Mouse (Mus musculus): ENCODE measurements around the gene Atp8b4. TPM values are rescaled to one million over a fixed set of nuclear protein-coding genes. Genes with fewer than 3 reads are reported as not detected.
"Not testable (repeated sequence)": the region's sequence is repeated elsewhere in the genome, so short reads cannot be mapped to it uniquely, and the experiment has no call there.

Gene Atp8b4
- polyA plus RNA-seq (2015; fragmentation: Nextera tagmentation; extraction: Ambion mirVana) = 0.95 and 1.3 TPM in 2 replicates

GRCm38 (mm10) chr2:126500521-126500920 lies at the start of gene Atp8b4:
TSS of gene Atp8b4 (minus strand) at chr2:126500674.
- Histone ChIP-seq H3K27me3 (replicated peaks) (no peaks in the 10 kb centered on the region), H3K9ac (no peak within 1 kb of the TSS)
- 85% methylated on average over 6 of the region's 6 CpGs for WGBS

GRCm38 (mm10) chr2:126549681-126550080 lies 49.2 kb upstream of the Atp8b4 start:
- H3K36me3 ChIP-seq = no peaks in the 10 kb centered on the region
- no peak overlapping the region for H3K27ac ChIP-seq
- no peak overlapping the region for H3K4me3 ChIP-seq (replicated peaks)
- H3K4me2 ChIP-seq = no peak overlapping the region
- ATAC-seq (ENCODE audit: insufficient read depth, low FRiP score, low read depth) = no peak
- H3K9ac ChIP-seq = no peak overlapping the region
- 67% methylated on average over 7 of the region's 7 CpGs for WGBS
- H3K27me3 ChIP-seq (replicated peaks) = peaks cover 34% of the 10 kb centered on the region
- H3K4me1 ChIP-seq = peaks cover 10% of the 10 kb centered on the region; the same call in 1 of the 2 replicates
- no peaks in the 10 kb centered on the region for H3K9me3 ChIP-seq

More at GRCm38 (mm10) chr2:126500521-126500920, at the start of gene Atp8b4:
- Histone ChIP-seq H3K4me1 (no peaks in the 10 kb centered on the region), H3K4me3 (replicated peaks) (no peak within 1 kb of the TSS), H3K27ac (no peak within 1 kb of the TSS), H3K4me2 (no peak within 1 kb of the TSS), H3K9me3 (no peaks in the 10 kb centered on the region), H3K36me3 (no peaks in the 10 kb centered on the region)
- no peak for ATAC-seq (ENCODE audit: insufficient read depth, low FRiP score, low read depth)

- H3K27me3 ChIP-seq (replicated peaks) = peaks cover 7% of the 10 kb centered on the region
- H3K9me3 ChIP-seq = no peaks in the 10 kb centered on the region
- no peak overlapping the region for H3K4me2 ChIP-seq
- WGBS = 65% methylated on average over 3 of the region's 3 CpGs
- no peak for ATAC-seq (ENCODE audit: insufficient read depth, low FRiP score, low read depth)
- no peak overlapping the region for H3K27ac ChIP-seq
- no peaks in the 10 kb centered on the region for H3K4me1 ChIP-seq
- no peaks in the 10 kb centered on the region for H3K36me3 ChIP-seq
- H3K4me3 ChIP-seq (replicated peaks) = no peak overlapping the region
- no peak overlapping the region for H3K9ac ChIP-seq
These were observed 45.9 kb upstream of the Atp8b4 start for GRCm38 (mm10) chr2:126546392-126546791.

GRCm38 (mm10) chr2:126545297-126545696 lies 44.8 kb upstream of the Atp8b4 start:
- no peak for ATAC-seq (ENCODE audit: insufficient read depth, low FRiP score, low read depth)
- Histone ChIP-seq H3K27ac (no peak overlapping the region), H3K4me3 (replicated peaks) (no peak overlapping the region), H3K4me2 (no peak overlapping the region), H3K9me3 (no peaks in the 10 kb centered on the region), H3K9ac (no peak overlapping the region), H3K27me3 (replicated peaks) (no peaks in the 10 kb centered on the region), H3K4me1 (no peaks in the 10 kb centered on the region), H3K36me3 (no peaks in the 10 kb centered on the region)
- WGBS = 52% methylated on average over 5 of the region's 5 CpGs

- H3K27me3 ChIP-seq (replicated peaks) = no peaks in the 10 kb centered on the region
- H3K36me3 ChIP-seq = no peaks in the 10 kb centered on the region
- ATAC-seq (ENCODE audit: insufficient read depth, low FRiP score, low read depth) = no peak
- H3K9me3 ChIP-seq = no peaks in the 10 kb centered on the region
- no peak overlapping the region for H3K4me3 ChIP-seq (replicated peaks)
- WGBS = 81% methylated on average over 5 of the region's 5 CpGs
- H3K4me2 ChIP-seq = no peak overlapping the region
- H3K4me1 ChIP-seq = no peaks in the 10 kb centered on the region
- no peak overlapping the region for H3K27ac ChIP-seq
- H3K9ac ChIP-seq = no peak overlapping the region
These were observed 41.7 kb upstream of the Atp8b4 start for GRCm38 (mm10) chr2:126542211-126542610.

- H3K9me3 ChIP-seq = no peaks in the 10 kb centered on the region
- H3K4me3 ChIP-seq (replicated peaks) = no peak overlapping the region
- H3K9ac ChIP-seq = no peak overlapping the region
- 77% methylated on average over 6 of the region's 6 CpGs for whole genome bisulfite sequencing
- no peak overlapping the region for H3K4me2 ChIP-seq
- H3K27ac ChIP-seq = no peak overlapping the region
- no peaks in the 10 kb centered on the region for H3K4me1 ChIP-seq
- no peaks in the 10 kb centered on the region for H3K27me3 ChIP-seq (replicated peaks)
- no peak for ATAC-seq (ENCODE audit: insufficient read depth, low FRiP score, low read depth)
- H3K36me3 ChIP-seq = no peaks in the 10 kb centered on the region
These were observed 40.0 kb upstream of the Atp8b4 start for GRCm38 (mm10) chr2:126540390-126540925.

- ATAC-seq (ENCODE audit: insufficient read depth, low FRiP score, low read depth) = no peak
- Histone ChIP-seq H3K4me3 (replicated peaks) (no peak overlapping the region), H3K9me3 (no peaks in the 10 kb centered on the region)
These were observed 37.2 kb upstream of the Atp8b4 start for GRCm38 (mm10) chr2:126537654-126538053.

GRCm38 (mm10) chr2:126530581-126530980 lies 30.1 kb upstream of the Atp8b4 start:
- Histone ChIP-seq H3K9me3 (no peaks in the 10 kb centered on the region), H3K4me3 (replicated peaks) (no peak overlapping the region), H3K27me3 (replicated peaks) (no peaks in the 10 kb centered on the region), H3K4me2 (no peak overlapping the region), H3K4me1 (no peaks in the 10 kb centered on the region), H3K9ac (no peak overlapping the region), H3K27ac (no peak overlapping the region), H3K36me3 (no peaks in the 10 kb centered on the region)
- 74% methylated on average over 3 of the region's 3 CpGs for WGBS
- no peak for ATAC-seq (ENCODE audit: insufficient read depth, low FRiP score, low read depth)

More at GRCm38 (mm10) chr2:126537654-126538053, 37.2 kb upstream of the Atp8b4 start:
- H3K36me3 ChIP-seq = no peaks in the 10 kb centered on the region
- no peaks in the 10 kb centered on the region for H3K4me1 ChIP-seq
- no peaks in the 10 kb centered on the region for H3K27me3 ChIP-seq (replicated peaks)
- H3K4me2 ChIP-seq = no peak overlapping the region
- no peak overlapping the region for H3K9ac ChIP-seq
- H3K27ac ChIP-seq = no peak overlapping the region

GRCm38 (mm10) chr2:126527461-126527860 lies 27.0 kb upstream of the Atp8b4 start:
- H3K4me1 ChIP-seq = no peaks in the 10 kb centered on the region
- H3K9ac ChIP-seq = no peak overlapping the region
- no peak for ATAC-seq (ENCODE audit: insufficient read depth, low FRiP score, low read depth)
- no peak overlapping the region for H3K4me3 ChIP-seq (replicated peaks)
- no peak overlapping the region for H3K27ac ChIP-seq
- H3K9me3 ChIP-seq = no peaks in the 10 kb centered on the region
- H3K4me2 ChIP-seq = no peak overlapping the region
- H3K36me3 ChIP-seq = no peaks in the 10 kb centered on the region
- WGBS = 88% methylated on average over 8 of the region's 8 CpGs
- H3K27me3 ChIP-seq (replicated peaks) = no peaks in the 10 kb centered on the region

- Histone ChIP-seq H3K27ac (no peak overlapping the region), H3K4me2 (no peak overlapping the region), H3K9ac (no peak overlapping the region), H3K4me3 (replicated peaks) (no peak overlapping the region), H3K27me3 (replicated peaks) (no peaks in the 10 kb centered on the region), H3K36me3 (no peaks in the 10 kb centered on the region), H3K9me3 (no peaks in the 10 kb centered on the region), H3K4me1 (no peaks in the 10 kb centered on the region)
- 75% methylated on average over 2 of the region's 2 CpGs for WGBS
- no peak for ATAC-seq (ENCODE audit: insufficient read depth, low FRiP score, low read depth)
These were observed 23.8 kb upstream of the Atp8b4 start for GRCm38 (mm10) chr2:126524271-126524670.

- not testable (repeated sequence) for H3K36me3 ChIP-seq; H3K27me3 ChIP-seq (replicated peaks); ATAC-seq (ENCODE audit: insufficient read depth, low FRiP score, low read depth); H3K9me3 ChIP-seq; H3K4me1 ChIP-seq; H3K4me3 ChIP-seq (replicated peaks); H3K4me2 ChIP-seq; H3K27ac ChIP-seq; H3K9ac ChIP-seq
- WGBS = 54% methylated on average over 5 of the region's 5 CpGs
These were observed 22.7 kb upstream of the Atp8b4 start for GRCm38 (mm10) chr2:126523101-126523745.

GRCm38 (mm10) chr2:126522056-126522455 lies 21.6 kb upstream of the Atp8b4 start:
- WGBS = 70% methylated on average over 8 of the region's 8 CpGs
- H3K36me3 ChIP-seq = no peaks in the 10 kb centered on the region
- H3K4me3 ChIP-seq (replicated peaks) = no peak overlapping the region
- no peak for ATAC-seq (ENCODE audit: insufficient read depth, low FRiP score, low read depth)
- no peaks in the 10 kb centered on the region for H3K9me3 ChIP-seq
- no peak overlapping the region for H3K9ac ChIP-seq
- H3K27me3 ChIP-seq (replicated peaks) = no peaks in the 10 kb centered on the region
- no peaks in the 10 kb centered on the region for H3K4me1 ChIP-seq
- H3K4me2 ChIP-seq = no peak overlapping the region
- no peak overlapping the region for H3K27ac ChIP-seq

Measured in stomach, embryonic 15.5 days (tissue).